Mouse (Mus musculus) layer of hippocampus, adult 9-10 months (tissue): Measurements from ENCODE around the gene Usf3.
A peak's percentile ranks its signal among the peaks of the same experiment; 100 is the strongest.

Experiments used
- DNase-seq: peaks from one replicate; pipeline ENCODE4 v3.0.0; 2022; ENCODE audit warnings: low spot score

Usf3 gene

DNA sequence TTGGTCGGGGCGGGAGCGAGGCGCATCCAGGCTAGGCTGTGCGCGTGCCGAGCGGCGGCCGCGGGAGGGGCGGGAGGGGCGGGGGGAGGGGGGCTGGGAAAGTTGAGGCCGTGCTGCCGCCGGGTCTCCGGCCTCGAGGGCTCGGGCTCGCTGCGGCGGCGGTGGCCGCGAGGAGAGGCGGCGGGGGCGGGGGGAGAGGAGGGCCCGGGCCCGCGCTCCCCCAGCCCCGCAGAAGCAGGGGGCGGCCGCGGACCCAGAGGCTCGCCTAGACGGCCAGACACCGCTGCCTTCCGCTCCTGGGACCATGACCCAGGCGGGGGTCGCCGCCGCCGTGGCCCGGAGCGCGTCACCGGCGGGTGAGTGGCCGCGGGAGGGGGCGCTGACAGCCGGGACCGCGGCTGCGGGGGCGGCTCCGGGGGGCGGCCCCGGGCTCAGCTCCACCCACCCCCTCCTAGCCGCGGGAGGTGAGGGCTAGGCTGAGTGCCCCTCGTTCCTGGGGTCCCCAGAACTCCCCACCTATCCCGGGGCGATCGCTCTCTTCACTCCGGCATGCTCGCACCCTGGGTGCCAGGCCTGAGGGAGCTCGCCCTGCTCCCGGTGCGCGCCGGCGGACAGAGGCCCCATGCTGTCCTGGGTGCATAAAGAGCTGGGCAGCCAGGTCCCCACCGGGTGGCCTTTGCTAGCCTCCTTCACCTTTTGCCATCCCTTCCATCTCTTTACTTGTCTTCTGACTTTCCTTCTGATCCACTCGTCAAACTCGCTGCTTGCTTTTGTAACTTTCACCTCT, at the start of gene Usf3:
Usf3 (plus strand) TSS at position 92 of the 787 bp plus-strand sequence.
- no peak for DNase-seq

DNA sequence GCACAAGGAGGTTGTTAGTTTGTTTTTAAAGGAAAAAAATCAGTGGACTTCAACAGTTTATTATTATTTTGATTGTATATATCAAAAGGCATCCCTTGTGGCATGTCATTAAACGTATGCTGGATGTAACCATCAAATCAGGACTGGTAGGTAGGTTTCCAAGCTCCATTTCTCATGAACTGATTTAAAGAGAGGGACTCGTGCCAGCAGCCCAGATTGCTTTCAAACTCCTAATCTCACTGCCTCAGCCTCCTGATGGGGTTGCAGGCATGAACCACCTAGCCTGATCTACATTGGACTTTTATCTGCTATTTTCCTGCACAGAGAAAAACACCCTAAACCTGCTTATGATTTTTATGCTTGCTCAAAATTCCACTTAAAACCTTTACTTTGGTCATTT, 49.3 kb upstream of the Usf3 start:
- no peak for DNase-seq

- no peak for DNase-seq
Measured at GRCm38 (mm10) chr16:44124713-44125112, 48.3 kb upstream of the Usf3 start.

DNA sequence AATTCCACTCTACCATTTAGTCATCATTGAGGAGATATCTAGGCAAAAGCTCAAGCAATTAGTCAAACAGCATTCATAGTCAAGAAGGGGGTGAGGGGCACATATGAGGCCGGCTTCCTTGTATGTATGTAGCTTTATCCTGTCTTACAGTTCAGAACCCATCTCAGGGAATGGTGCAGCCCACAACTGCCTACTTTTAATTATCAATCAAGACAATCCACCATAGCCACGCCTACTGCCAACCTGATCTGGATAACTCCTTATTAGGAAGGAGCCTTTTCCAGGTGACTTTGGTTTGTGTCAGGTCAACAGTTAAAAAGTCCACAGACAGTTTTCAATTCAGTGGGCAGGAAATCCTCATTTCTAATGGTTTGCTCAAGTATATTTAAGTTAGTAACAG, 47.6 kb upstream of the Usf3 start:
- no peak for DNase-seq

DNA sequence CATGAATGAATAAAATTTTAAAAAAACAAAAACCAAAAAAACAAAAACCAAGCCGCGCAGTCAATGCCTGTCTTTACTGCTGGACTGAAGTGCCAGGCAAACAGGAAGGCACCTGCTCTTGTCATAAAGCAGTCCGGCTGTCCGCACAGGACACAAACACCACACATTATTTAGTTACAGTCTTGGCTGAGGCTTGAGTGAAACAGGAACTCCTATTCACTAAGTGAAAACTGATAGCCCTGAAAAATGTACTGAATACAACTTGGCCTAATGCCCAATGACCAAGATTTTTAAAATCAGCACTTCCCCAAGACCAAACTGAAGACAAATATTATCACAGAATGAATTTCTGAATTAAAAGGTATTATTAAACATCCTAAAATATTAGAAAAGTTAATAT, 46.6 kb upstream of the Usf3 start:
- no peak for DNase-seq

DNA sequence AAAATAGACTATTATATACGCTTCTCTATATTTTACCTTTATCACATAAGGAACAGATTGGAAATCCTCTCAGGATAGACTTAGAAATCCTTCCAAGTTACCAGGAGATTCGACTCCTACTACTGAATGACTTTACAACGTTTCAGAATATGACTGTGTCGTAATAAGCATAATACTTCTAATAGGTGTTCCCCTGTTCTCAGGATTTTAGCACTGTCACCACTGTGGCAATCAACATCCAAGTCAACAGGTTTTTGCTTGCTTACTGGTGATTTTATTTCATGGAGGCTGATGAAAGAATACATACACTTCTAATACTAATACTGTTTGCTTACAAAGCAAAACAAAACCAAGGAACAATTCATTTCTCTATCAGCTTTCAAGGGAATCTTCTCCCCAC, 40.7 kb upstream of the Usf3 start:
- no peak for DNase-seq

GRCm38 (mm10) chr16:44133187-44133586, 39.9 kb upstream of the Usf3 start:
- no peak for DNase-seq

- DNase-seq: no peak
Measured at GRCm38 (mm10) chr16:44136511-44137021, 36.5 kb upstream of the Usf3 start.

DNA sequence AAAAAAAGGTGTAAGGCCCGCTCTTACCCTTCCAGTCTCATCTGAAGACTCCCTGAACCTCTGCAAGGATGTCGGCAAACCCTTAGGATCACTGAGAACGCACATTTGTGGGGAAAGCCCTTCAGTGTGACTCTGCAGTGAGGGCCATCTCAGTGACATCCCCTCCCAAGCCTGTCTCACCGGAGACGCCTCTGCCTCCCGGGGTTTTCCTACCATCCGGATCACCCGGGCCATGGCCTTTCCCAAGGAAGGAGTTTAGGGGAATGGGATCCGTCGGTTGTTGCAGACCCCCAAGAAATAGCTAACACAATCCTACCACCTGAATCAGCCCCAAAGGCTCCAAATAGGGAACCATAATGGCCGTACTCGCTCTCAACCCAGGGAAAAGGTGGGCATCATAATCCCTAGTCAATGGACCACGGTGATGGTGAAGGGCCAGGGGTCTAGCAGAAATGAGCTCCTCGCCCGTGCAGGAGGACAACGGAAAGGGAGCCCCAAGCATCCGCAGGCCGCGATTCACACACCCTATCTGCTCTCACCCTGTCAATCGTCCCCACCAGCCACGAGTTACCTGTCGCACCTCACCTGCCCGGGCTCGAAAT, 34.6 kb upstream of the Usf3 start:
- DNase-seq: no peak

DNA sequence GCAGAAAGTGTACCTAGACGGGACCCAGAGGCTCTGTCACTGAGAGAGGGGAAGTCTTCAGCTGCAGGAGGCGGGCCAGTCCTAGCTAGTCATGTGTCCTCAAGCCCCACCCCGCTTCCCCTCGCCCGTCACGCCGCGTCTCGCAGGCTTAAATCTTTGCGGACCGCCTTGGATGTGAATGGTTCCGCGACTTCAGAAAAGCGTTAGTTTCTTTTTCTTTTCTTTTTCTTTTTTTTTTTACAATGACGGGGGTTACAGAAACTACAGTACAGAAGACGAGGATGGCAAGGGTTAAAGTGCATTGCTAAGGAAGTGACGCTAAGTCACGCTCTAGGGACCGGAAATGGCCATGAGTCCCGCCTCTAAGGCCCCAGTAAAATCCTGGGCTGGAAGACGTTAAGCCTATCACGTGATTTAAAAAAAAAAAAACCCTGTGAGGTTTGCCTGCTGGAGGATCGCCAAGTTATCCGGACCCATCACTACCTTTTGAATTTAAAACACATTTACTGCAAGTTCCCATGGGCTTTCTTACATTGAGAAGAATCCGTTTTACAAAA, 34.0 kb upstream of the Usf3 start:
- peak; percentile 87 for DNase-seq

- DNase-seq: no peak
Measured at GRCm38 (mm10) chr16:44139536-44140185, 33.4 kb upstream of the Usf3 start, which contains the start of the genes Atp6v1a and Naa50. TSS of gene Atp6v1a (minus strand) at chr16:44139705. TSS of gene Naa50 (plus strand) at chr16:44139830.

GRCm38 (mm10) chr16:44140186-44140787, 32.8 kb upstream of the Usf3 start:
- no peak for DNase-seq

DNA sequence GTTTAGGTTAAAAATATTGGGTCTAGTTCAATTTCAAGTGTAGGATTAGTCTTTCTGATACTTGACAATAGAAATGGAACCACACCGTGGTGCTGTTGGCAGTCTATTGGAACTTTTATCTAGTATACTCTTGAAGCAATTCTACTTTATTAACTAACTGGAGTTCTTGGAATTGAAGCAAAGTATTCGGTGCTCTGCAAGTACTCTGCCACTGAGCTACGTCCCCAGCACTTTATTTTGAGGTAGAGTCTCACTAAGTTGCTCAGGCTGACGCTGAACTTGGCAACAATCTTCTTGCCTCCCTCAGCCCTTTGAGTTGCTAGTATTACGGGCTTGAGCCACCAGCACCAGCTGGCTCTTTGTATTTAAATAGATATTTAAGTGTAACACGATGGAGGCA, 31.6 kb upstream of the Usf3 start:
- DNase-seq: no peak

DNA sequence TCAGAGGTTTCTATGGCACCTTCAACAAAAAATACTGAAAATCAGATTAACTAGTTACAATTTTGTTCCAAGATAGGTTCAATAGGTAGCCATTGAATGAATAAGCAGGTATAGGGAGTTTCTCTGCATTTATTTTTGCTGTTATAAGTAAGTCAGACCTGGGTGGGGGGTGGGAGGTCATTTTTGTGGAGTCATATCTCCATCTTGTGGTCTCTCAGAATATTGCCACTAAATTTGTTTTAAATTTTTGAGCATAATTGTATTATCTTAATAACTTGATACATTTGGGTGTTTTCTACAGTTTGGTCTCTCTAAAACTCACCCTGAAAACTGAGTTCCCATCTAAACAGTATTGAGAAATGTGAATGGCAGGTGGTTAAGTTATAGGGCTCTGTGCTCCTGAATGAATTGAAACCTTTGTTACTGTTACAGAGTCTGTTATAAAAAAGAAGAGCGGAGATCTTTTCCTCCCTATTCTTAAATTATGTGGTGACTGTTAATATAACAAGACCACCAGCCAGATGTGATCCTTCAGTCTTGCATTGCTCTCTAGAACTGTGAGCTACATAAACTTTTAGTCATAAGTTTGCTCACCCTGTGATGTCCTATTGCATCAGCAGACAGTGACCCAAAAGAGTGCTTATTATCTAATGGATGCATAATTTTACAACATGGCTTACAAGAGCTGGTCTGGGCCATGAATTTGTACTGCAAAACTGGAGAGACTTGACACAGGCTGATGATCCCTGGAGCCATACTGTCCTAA, 23.9 kb upstream of the Usf3 start:
- no peak for DNase-seq

- DNase-seq: no peak
Measured at GRCm38 (mm10) chr16:44154497-44155057, 18.5 kb upstream of the Usf3 start.

DNA sequence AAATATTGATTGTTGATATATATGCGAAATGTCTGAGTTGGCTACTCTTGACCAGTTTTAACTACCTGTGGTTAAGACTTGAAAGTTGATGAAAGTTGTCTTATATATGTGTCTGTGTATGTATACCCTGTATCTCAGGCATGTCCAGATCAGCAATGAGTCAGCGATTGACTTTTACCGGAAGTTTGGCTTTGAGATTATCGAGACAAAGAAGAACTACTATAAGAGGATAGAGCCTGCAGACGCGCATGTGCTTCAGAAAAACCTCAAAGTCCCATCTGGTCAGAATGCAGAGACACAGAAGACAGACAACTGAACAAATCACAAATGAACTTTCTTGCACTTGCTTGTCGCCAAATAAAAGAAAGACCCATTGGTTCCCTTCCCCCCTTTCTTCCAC, 13.7 kb upstream of the Usf3 start:
- DNase-seq: no peak

DNA sequence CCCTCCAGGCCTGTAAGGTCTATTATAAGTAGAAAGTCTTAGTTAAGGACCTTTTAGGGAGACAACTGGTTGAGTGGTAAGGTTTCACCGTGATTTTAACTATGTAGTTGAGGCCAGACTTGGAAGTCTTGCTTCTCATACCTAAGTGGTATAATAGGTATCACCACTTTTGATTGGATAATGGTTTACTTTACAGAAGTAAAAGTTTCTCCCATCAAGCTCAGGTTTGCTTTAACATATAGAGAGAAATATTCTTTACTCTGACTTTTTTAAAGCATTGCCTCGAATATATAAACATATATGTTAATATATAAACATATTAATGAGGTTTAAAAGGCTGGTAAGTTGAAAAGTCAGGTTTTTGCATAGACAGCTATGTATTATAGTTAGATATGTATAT, 9.2 kb upstream of the Usf3 start:
- no peak for DNase-seq

DNA sequence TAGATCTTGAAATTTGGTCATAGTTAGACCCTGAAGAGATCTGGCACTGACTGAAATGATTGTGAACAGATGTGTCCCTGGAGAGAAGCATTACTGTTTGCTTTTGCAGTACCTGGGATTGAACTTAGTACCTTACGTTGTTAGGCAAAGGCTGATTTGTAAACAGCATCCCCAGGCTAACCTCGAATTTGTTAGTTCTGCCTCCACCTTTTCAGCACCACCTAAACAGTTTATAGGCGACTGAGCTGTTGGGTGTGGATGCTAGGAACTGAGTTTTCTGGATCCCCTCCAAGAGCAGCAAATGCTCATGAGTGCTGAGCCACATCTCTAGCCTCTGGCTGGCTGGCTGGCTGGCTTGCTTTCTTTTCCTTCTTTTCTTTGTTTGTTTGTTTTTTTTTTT, 7.9 kb upstream of the Usf3 start:
- DNase-seq: no peak

- no peak for DNase-seq
Measured at GRCm38 (mm10) chr16:44168990-44169389, 4.1 kb upstream of the Usf3 start.

DNA sequence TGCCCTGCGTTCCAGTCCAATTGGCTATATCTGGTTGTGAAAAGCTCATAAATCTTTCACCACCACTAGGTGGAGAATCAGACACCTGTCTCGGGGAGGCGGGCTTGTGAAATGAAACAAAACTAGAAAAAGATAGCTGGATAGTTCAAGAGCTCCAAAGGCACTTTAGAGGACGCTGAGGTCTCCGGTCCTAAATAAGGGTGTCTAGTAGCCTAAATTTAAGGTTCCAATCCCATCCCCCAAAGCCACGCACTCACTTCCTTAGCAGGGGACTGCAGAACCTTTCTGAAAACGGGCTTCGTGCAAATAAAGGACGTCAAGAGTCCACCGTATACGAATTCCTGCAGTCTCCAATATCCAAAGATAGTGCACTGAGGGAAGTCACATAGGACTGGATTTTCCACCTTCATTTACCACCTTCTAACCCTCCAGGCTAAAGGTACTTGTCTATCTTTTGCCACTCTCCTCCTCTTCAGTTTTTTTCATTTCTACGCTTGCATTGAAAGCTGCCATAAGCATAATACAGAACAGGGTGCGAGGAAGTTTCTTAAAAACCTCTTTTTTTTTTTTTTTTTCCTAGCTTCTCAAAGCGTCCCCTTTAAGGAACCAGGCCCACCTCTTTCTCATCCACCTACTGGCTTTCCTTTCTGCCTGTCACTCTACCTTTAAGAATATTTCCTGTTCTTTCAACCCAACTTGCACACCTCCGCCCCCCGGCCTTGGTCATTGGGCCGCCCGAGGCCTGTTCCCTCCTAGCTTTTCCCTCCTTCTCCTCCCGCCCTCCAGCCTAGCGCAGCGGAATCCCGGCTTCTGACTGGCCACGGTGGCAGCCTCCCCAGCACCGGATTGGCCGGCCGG, 520 bp upstream of the Usf3 start:
- DNase-seq: peak; percentile 95
